Mouse (Mus musculus) E14TG2a.4 (cell line): ENCODE results near the gene Sp100.

Experiments used
- CTCF ChIP-seq: conservative IDR thresholded peaks from 2 replicates; pipeline ENCODE4 v1.5.1; 2014; ENCODE audit warnings: low read length
- POU5F1 ChIP-seq: IDR thresholded peaks from 2 replicates; pipeline ENCODE4 v1.6.1; 2014; ENCODE audit warnings: low read length, borderline replicate concordance

GRCm38 (mm10) chr1:85742916-85743505, 93.2 kb downstream of the Sp100 start:
- TF ChIP-seq CTCF (no peak), POU5F1 (no peak)
